Mouse (Mus musculus) embryo, embryonic 10 days (tissue): ENCODE measurements around the gene Otp.

ENCODE experiments used
- DNase-seq: peaks from one replicate; pipeline ENCODE4 v3.0.0-alpha.2; 2015; ENCODE audit warnings: low spot score

Gene Otp

GRCm38 (mm10) chr13:94874039-94874425, 1.4 kb upstream of the Otp start:
- DNase-seq = no peak

- no peak for DNase-seq
Observed at GRCm38 (mm10) chr13:94874656-94875395, 576 bp upstream of the Otp start.

- no peak for DNase-seq
Observed at GRCm38 (mm10) chr13:94876286-94877210, 1.1 kb downstream of the Otp start.

- no peak for DNase-seq
Observed at GRCm38 (mm10) chr13:94877211-94877590, 1.8 kb downstream of the Otp start.

GRCm38 (mm10) chr13:94877991-94878745, 2.8 kb downstream of the Otp start:
- peak; percentile 72 for DNase-seq

- no peak for DNase-seq
Observed at GRCm38 (mm10) chr13:94881201-94881600, 5.8 kb downstream of the Otp start.

- no peak for DNase-seq
Observed at GRCm38 (mm10) chr13:94882221-94882620, 6.8 kb downstream of the Otp start.

- DNase-seq = no peak
Observed at GRCm38 (mm10) chr13:94882711-94883145, 7.3 kb downstream of the Otp start.

- DNase-seq = peak; percentile 68
Observed at GRCm38 (mm10) chr13:94883163-94883965, 8.0 kb downstream of the Otp start.

- no peak for DNase-seq
Observed at GRCm38 (mm10) chr13:94883966-94884960, 8.9 kb downstream of the Otp start.

- DNase-seq = peak; percentile 40
Observed at GRCm38 (mm10) chr13:94885291-94886235, 10.2 kb downstream of the Otp start.

- DNase-seq = no peak
Observed at GRCm38 (mm10) chr13:94907841-94908240, 32.4 kb downstream of the Otp start.

- DNase-seq = peak; percentile 61
Observed at GRCm38 (mm10) chr13:94912961-94913360, 37.6 kb downstream of the Otp start.

- no peak for DNase-seq
Observed at GRCm38 (mm10) chr13:94915654-94916053, 40.3 kb downstream of the Otp start.

- DNase-seq = no peak
Observed at GRCm38 (mm10) chr13:94928086-94928485, 52.7 kb downstream of the Otp start.
